Mouse (Mus musculus) cerebellum, adult 8-10 months (tissue): ENCODE results near the gene Wfdc9.
"Not testable (repeated sequence)": the region's sequence is repeated elsewhere in the genome, so short reads cannot be mapped to it uniquely, and the experiment has no call there.

Experiments used
- DNase-seq: peaks from one replicate; pipeline ENCODE4 v3.0.0; 2022

Gene Wfdc9

DNA sequence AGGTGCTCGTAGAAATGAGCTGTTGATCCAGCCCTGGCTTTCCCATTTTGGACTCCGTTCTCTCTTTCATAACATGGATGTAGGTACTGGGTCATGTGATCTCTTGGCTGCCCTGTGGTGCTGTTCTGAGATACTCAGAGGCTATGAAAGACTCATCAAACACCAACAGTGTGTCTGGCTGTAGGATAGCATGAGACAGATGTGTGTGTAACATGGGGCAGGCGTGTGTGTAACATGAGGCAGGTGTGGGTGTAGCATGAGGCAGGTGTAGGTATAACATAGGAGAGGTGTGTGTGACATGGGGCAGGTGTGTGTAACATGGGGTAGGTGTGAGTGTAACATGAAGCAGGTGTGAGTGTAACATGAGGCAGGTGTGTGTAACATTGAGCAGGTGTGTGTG is 41.0 kb downstream of the Wfdc9 start:
- DNase-seq = no peak

DNA sequence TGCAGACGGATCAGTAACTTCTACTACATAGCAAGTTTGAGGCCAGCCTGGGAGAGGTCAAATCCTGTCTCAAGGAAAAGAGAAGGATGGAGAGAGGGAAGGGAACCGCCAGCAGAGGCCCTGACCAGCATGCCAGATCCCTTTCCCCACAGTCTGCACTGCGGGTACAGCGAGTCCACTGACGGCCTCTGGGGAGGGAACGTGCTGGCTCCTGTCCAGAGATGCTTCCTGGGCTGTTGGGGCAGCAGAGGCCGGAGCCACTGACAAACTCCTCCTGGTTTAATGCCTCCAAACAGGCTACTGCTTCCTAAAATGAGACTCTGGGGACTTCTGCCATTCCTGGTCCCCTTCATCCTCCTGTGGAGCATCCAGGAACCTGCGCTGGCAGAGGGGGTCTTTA is 42.9 kb downstream of the Wfdc9 start, which contains the start of the genes Wfdc6b and Wfdc8:
Gene Wfdc6b, plus strand, starts transcription at position 52 of the 400 bp plus-strand sequence.
Gene Wfdc8, minus strand, starts transcription at position 156 of the 400 bp plus-strand sequence.
- DNase-seq = not testable (repeated sequence)

DNA sequence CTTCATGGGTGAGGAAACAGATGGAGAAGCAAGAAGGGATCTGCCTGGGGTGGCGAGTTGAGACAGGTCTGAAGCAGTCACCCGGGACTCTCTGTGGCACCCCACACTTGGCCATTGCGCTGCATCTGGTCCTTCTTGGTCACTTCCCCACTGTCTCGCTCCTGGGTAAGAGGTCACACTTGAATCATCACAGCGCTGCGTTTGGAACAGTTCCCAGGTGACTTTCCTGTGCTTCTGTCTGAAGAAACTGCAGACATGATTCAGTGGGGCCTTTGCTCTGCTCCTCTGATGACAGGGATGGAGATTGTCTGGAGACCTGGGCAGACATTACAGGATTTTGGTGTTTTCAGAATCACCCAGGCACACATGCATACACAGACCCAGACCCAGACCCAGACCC is 47.6 kb downstream of the Wfdc9 start:
- DNase-seq = no peak

DNA sequence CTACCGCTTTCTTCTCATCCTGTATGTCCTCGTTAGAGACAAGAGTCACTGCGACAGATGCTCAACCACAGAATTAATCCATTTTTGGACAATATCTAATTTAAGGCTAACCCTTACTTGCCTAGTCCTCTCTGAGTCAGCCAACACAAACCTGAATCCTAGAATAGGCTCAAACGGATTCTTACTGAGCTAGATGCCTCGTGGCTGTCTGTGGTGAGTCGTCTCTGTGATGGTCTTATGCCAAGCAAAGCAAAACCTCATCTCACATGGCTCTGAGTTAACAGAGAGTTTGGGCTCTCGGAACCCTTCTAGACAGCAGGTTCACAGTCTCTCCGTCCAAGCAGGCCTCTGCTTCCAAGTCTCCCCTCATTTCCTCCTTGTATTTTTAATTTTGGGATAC is 52.0 kb downstream of the Wfdc9 start:
- no peak for DNase-seq

DNA sequence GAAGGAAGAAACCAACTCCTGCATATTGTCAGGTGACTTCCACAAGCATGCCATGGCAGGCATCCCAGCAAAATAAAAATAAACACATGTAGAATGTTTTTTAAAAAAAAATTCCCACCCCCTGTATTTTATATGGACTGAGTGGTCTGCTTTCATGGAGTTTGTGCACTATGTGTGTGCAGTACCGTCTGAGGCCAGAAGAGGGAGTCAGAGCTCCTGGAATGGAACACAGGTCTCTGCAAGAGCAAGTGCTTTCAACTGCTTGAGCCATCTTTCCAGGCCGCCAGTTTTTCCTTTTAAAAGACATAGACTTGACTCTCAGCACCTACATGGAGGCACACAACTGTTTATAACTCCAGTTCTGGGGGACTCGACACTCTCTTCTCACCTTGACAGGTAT is 52.9 kb downstream of the Wfdc9 start:
- DNase-seq = no peak

DNA sequence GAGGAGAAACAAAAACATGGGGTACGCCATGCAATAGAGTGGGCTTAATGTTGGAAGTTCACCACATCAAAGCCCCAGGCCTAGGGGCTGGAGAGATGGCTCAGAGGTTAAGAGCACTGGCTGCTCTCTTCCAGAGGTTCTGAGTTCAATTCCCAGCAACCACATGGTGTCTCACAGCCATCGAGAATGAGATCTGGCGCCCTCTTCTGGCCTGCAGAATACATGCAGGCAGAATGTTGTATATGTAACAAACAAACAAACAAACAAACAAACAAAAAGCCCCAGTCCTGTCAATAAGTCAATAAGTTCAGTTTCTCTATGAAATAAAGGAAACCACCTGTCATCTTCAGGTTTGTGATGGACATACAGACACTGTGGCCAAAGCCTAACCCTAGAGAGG is 56.2 kb downstream of the Wfdc9 start:
- DNase-seq = no peak
